Mouse (Mus musculus): ENCODE measurements at regions not wholly inside any gene's neighbourhood (a gene's known extent, or its start where the extent isn't known, plus 50 kb on each side); places are given as distances from the start of the nearest gene placed in this dataset.

DNA sequence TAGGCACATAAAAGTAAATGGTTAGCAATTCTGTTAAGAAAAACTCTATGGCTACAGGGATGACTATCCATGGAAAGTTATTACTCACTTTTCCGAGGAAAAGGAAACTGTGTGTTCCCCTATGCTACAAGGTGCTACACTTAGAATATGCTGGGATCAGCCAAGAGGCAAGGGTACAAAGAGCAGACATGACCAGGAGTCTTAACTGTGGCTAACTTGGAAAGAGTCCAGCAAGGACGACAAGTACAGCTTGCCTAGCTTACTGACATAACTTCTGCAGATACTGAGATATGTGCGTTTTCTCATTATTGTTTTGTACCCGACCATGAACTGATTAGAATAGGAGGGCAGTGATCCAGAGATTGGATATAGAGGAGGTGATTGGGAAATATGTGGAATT, 296.4 kb downstream of the Gm16223 start:
- no peak for TF ChIP-seq CTCF (IDR thresholded peaks at IDR 0.05; ENCODE audit: low read depth)
- no peak for TF ChIP-seq EP300 (IDR thresholded peaks at IDR 0.05; ENCODE audit: low read depth)

Measured in liver, postnatal 0 days (tissue).